Mouse (Mus musculus) liver, embryonic 11.5 days (tissue): Measurements from ENCODE around the gene Fshr. TPM values are rescaled to one million over a fixed set of nuclear protein-coding genes. Genes with fewer than 3 reads are reported as not detected.

Experiments used
- ATAC-seq: fragments of 200-750 bp; cut with Nextera tagmentation; replicated peaks from 2 replicates; pipeline ENCODE4 v1.8.0; 2017; ENCODE audit warnings: moderate number of reproducible peaks, mild to moderate bottlenecking, moderate TSS enrichment, moderate library complexity; ENCODE audit not compliant: low FRiP score
- DNase-seq: peaks from one replicate; pipeline ENCODE4 v3.0.0-alpha.2; 2017; ENCODE audit warnings: low spot score
- H3K27ac ChIP-seq: fragments of 300-500 bp; sonication (generic); 2 replicates; pipeline ENCODE4 v1.5.1; 2014; ENCODE audit warnings: mild to moderate bottlenecking, low read depth, low read length, control low read depth
- H3K27me3 ChIP-seq: fragments of 300-500 bp; sonication (generic); replicated peaks from 2 replicates; pipeline ENCODE4 v1.6.1; 2014; ENCODE audit warnings: low read length, mixed read lengths; ENCODE audit not compliant: control insufficient read depth, insufficient read depth
- H3K36me3 ChIP-seq: fragments of 300-500 bp; sonication (generic); 2 replicates; pipeline ENCODE4 v1.6.1; 2014; ENCODE audit warnings: mild to moderate bottlenecking, low read length, moderate library complexity, mixed read lengths; ENCODE audit not compliant: control insufficient read depth, insufficient read depth
- H3K4me1 ChIP-seq: fragments of 300-500 bp; sonication (generic); replicated peaks from 2 replicates; pipeline ENCODE4 v1.6.1; 2014; ENCODE audit warnings: low read length, mixed read lengths; ENCODE audit not compliant: control insufficient read depth, insufficient read depth
- H3K4me2 ChIP-seq: fragments of 300-500 bp; sonication (generic); 2 replicates; pipeline ENCODE4 v1.6.1; 2014; ENCODE audit warnings: mild to moderate bottlenecking, control low read depth, moderate library complexity
- H3K4me3 ChIP-seq: fragments of 300-500 bp; sonication (generic); 2 replicates; pipeline ENCODE4 v1.5.1; 2014; ENCODE audit warnings: low read depth, low read length, control low read depth
- H3K9ac ChIP-seq: fragments of 300-500 bp; sonication (generic); 2 replicates; pipeline ENCODE4 v1.6.1; 2014; ENCODE audit warnings: low read depth, low read length, control low read depth
- H3K9me3 ChIP-seq: fragments of 300-500 bp; sonication (generic); 2 replicates; pipeline ENCODE4 v1.6.1; 2016; ENCODE audit warnings: low read length, inconsistent platforms, mixed read lengths; ENCODE audit not compliant: control insufficient read depth
- WGBS: fragments of 180-500 bp; shearing (Covaris S2); extraction: QIAGEN DNeasy Blood & Tissue Kit; methylation state at CpG from one replicate; pipeline ENCODE4 v1.1.7; 2014; 5-methylcytosine and 5-hydroxymethylcytosine counted together
- polyA plus RNA-seq: library from polyadenylated mRNA; unstranded; fragments of >200 nt; fragmentation: Nextera tagmentation; extraction: Ambion mirVana; gene quantifications from 2 replicates; pipeline ENCODE4 v1.2.1, GENCODE M21; 2014

Fshr gene
- polyA plus RNA-seq, 1 experiment from 2014 or later: not detected

GRCm38 (mm10) chr17:89013691-89014090 is 186.8 kb downstream of the Fshr start:
- no peak overlapping the region for H3K4me3 ChIP-seq
- no peaks in the 10 kb centered on the region for H3K27me3 ChIP-seq
- no peaks in the 10 kb centered on the region for H3K4me1 ChIP-seq

GRCm38 (mm10) chr17:89009117-89009516 is 191.4 kb downstream of the Fshr start:
- no peak overlapping the region for H3K27ac ChIP-seq
- no peak for DNase-seq
- no peak for ATAC-seq
- no peaks in the 10 kb centered on the region for H3K9me3 ChIP-seq
- H3K4me1 ChIP-seq: no peaks in the 10 kb centered on the region
- H3K36me3 ChIP-seq: no peaks in the 10 kb centered on the region
- no peak overlapping the region for H3K4me3 ChIP-seq
- 83% methylated on average over 1 of the region's 1 CpGs for WGBS
- H3K4me2 ChIP-seq: no peak overlapping the region
- no peak overlapping the region for H3K9ac ChIP-seq
- no peaks in the 10 kb centered on the region for H3K27me3 ChIP-seq

More at GRCm38 (mm10) chr17:89013691-89014090, 186.8 kb downstream of the Fshr start:
- Histone ChIP-seq H3K27ac (no peak overlapping the region), H3K4me2 (no peak overlapping the region), H3K36me3 (no peaks in the 10 kb centered on the region), H3K9ac (no peak overlapping the region), H3K9me3 (no peaks in the 10 kb centered on the region)
- ATAC-seq (no peak), DNase-seq (no peak)

GRCm38 (mm10) chr17:89008680-89009079 is 191.8 kb downstream of the Fshr start:
- Histone ChIP-seq H3K9me3 (no peaks in the 10 kb centered on the region), H3K27ac (no peak overlapping the region), H3K36me3 (no peaks in the 10 kb centered on the region), H3K4me3 (no peak overlapping the region), H3K4me1 (no peaks in the 10 kb centered on the region), H3K4me2 (no peak overlapping the region), H3K9ac (no peak overlapping the region), H3K27me3 (no peaks in the 10 kb centered on the region)
- ATAC-seq: no peak
- 76% methylated on average over 7 of the region's 7 CpGs for WGBS
- no peak for DNase-seq

GRCm38 (mm10) chr17:89005959-89006358 is 194.5 kb downstream of the Fshr start:
- 80% methylated on average over 5 of the region's 5 CpGs for WGBS
- Histone ChIP-seq H3K4me3 (no peak overlapping the region), H3K9me3 (no peaks in the 10 kb centered on the region), H3K36me3 (no peaks in the 10 kb centered on the region), H3K27ac (no peak overlapping the region), H3K27me3 (no peaks in the 10 kb centered on the region), H3K4me2 (no peak overlapping the region), H3K9ac (no peak overlapping the region), H3K4me1 (no peaks in the 10 kb centered on the region)
- DNase-seq (no peak), ATAC-seq (no peak)

GRCm38 (mm10) chr17:88999907-89000306 is 200.6 kb downstream of the Fshr start:
- no peaks in the 10 kb centered on the region for H3K4me1 ChIP-seq
- no peaks in the 10 kb centered on the region for H3K36me3 ChIP-seq
- ATAC-seq (no peak), DNase-seq (no peak)
- no peak overlapping the region for H3K27ac ChIP-seq
- H3K9me3 ChIP-seq: no peaks in the 10 kb centered on the region
- no peaks in the 10 kb centered on the region for H3K27me3 ChIP-seq
- no peak overlapping the region for H3K9ac ChIP-seq
- H3K4me2 ChIP-seq: no peak overlapping the region
- no peak overlapping the region for H3K4me3 ChIP-seq

GRCm38 (mm10) chr17:88998243-88998642 is 202.2 kb downstream of the Fshr start:
- Histone ChIP-seq H3K4me1 (no peaks in the 10 kb centered on the region), H3K9ac (no peak overlapping the region), H3K27me3 (no peaks in the 10 kb centered on the region), H3K9me3 (no peaks in the 10 kb centered on the region), H3K4me3 (no peak overlapping the region), H3K36me3 (no peaks in the 10 kb centered on the region), H3K27ac (no peak overlapping the region), H3K4me2 (no peak overlapping the region)
- DNase-seq: no peak
- 75% methylated on average over 1 of the region's 1 CpGs for WGBS
- ATAC-seq: no peak

GRCm38 (mm10) chr17:88991238-88991637 is 209.2 kb downstream of the Fshr start:
- H3K27ac ChIP-seq: no peak overlapping the region
- no peaks in the 10 kb centered on the region for H3K4me1 ChIP-seq
- ATAC-seq: no peak
- H3K4me2 ChIP-seq: no peak overlapping the region
- WGBS: 79% methylated on average over 4 of the region's 4 CpGs
- no peak overlapping the region for H3K9ac ChIP-seq
- no peaks in the 10 kb centered on the region for H3K27me3 ChIP-seq
- H3K4me3 ChIP-seq: no peak overlapping the region
- DNase-seq: no peak
- H3K9me3 ChIP-seq: no peaks in the 10 kb centered on the region
- no peaks in the 10 kb centered on the region for H3K36me3 ChIP-seq

- Histone ChIP-seq H3K9me3 (no peaks in the 10 kb centered on the region), H3K27me3 (no peaks in the 10 kb centered on the region), H3K9ac (no peak overlapping the region), H3K4me2 (no peak overlapping the region), H3K4me1 (no peaks in the 10 kb centered on the region), H3K4me3 (no peak overlapping the region), H3K27ac (no peak overlapping the region), H3K36me3 (no peaks in the 10 kb centered on the region)
- DNase-seq (no peak), ATAC-seq (no peak)
- 71% methylated on average over 10 of the region's 10 CpGs for WGBS
These were observed 219.6 kb downstream of the Fshr start for GRCm38 (mm10) chr17:88980708-88981355.

GRCm38 (mm10) chr17:88974538-88974937 is 225.9 kb downstream of the Fshr start:
- no peaks in the 10 kb centered on the region for H3K9me3 ChIP-seq
- no peak for DNase-seq
- 72% methylated on average over 3 of the region's 3 CpGs for WGBS
- no peak overlapping the region for H3K27ac ChIP-seq
- H3K4me1 ChIP-seq: no peaks in the 10 kb centered on the region
- H3K27me3 ChIP-seq: no peaks in the 10 kb centered on the region
- no peak overlapping the region for H3K9ac ChIP-seq
- ATAC-seq: no peak
- H3K36me3 ChIP-seq: no peaks in the 10 kb centered on the region
- no peak overlapping the region for H3K4me3 ChIP-seq
- H3K4me2 ChIP-seq: no peak overlapping the region
